Mouse (Mus musculus): ENCODE measurements around the gene Frmpd1. TPM values are rescaled to one million over a fixed set of nuclear protein-coding genes. Genes with fewer than 3 reads are reported as not detected.

Frmpd1 gene
- polyA plus RNA-seq (2012; ENCODE audit: low replicate concordance), result 0.05 and 0.20 TPM in 2 replicates

GRCm38 (mm10) chr4:45184521-45185330 is at the start of gene Frmpd1:
Gene Frmpd1 (plus strand): TSS chr4:45184875.

GRCm38 (mm10) chr4:45296662-45297564 is 112.2 kb downstream of the Frmpd1 start, which contains the start of gene Trmt10b:
Gene Trmt10b (plus strand): TSS chr4:45297127.

Other genes with a start within 250 kb of the Frmpd1 start
- 10.5 and 24.8 TPM in 2 replicates for gene Grhpr, start 203.5 kb upstream of the Frmpd1 start, polyA plus RNA-seq (2012; ENCODE audit: low replicate concordance)
- 3.3 and 5.2 TPM in 2 replicates for gene Zbtb5, start 172.5 kb upstream of the Frmpd1 start, polyA plus RNA-seq (2012; ENCODE audit: low replicate concordance)
- gene Polr1e, start 166.3 kb upstream of the Frmpd1 start, polyA plus RNA-seq (2012; ENCODE audit: low replicate concordance), result 2.8 and 7.0 TPM in 2 replicates
- 3.4 and 4.1 TPM in 2 replicates for gene Fbxo10, start 100.3 kb upstream of the Frmpd1 start, polyA plus RNA-seq (2012; ENCODE audit: low replicate concordance)
- 31.6 and 54.4 TPM in 2 replicates for gene Tomm5, start 76.8 kb upstream of the Frmpd1 start, polyA plus RNA-seq (2012; ENCODE audit: low replicate concordance)
- 1.1 and 2.0 TPM in 2 replicates for gene Trmt10b, start 112.3 kb downstream of the Frmpd1 start, polyA plus RNA-seq (2012; ENCODE audit: low replicate concordance)
- gene Dcaf10, start 157.2 kb downstream of the Frmpd1 start, polyA plus RNA-seq (2012; ENCODE audit: low replicate concordance), result 20.3 and 52.3 TPM in 2 replicates
- gene Exosc3, start 157.9 kb downstream of the Frmpd1 start, polyA plus RNA-seq (2012; ENCODE audit: low replicate concordance), result 32.6 and 67.0 TPM in 2 replicates
- 7.4 and 43.3 TPM in 2 replicates for gene Slc25a51, start 223.9 kb downstream of the Frmpd1 start, polyA plus RNA-seq (2012; ENCODE audit: low replicate concordance)

Data from hematopoietic multipotent progenitor cell, adult 10-12 weeks (in vitro differentiated cells).